Mouse (Mus musculus) midbrain, postnatal 0 days (tissue): Measurements from ENCODE around the gene Itgb1. TPM values are rescaled to one million over a fixed set of nuclear protein-coding genes. Genes with fewer than 3 reads are reported as not detected.
A peak's percentile ranks its signal among the peaks of the same experiment; 100 is the strongest.

ENCODE experiments used
- ATAC-seq: fragments of 200-750 bp; cut with Nextera tagmentation; 2 replicates; pipeline ENCODE4 v1.8.0; 2017; ENCODE audit warnings: moderate number of reproducible peaks, mild to moderate bottlenecking, moderate TSS enrichment, moderate library complexity; ENCODE audit not compliant: low FRiP score
- DNase-seq: peaks from one replicate; pipeline ENCODE4 v3.0.0-alpha.2; 2015; ENCODE audit warnings: low spot score
- H3K27ac ChIP-seq: fragments of 300-500 bp; sonication (generic); 2 replicates; pipeline ENCODE4 v1.5.1; 2014; ENCODE audit warnings: low read depth, mild to moderate bottlenecking, low read length, mixed read lengths
- H3K27me3 ChIP-seq: fragments of 300-500 bp; sonication (generic); 2 replicates; pipeline ENCODE4 v1.6.1; 2014; ENCODE audit warnings: low read length, control low read depth, mixed read lengths; ENCODE audit not compliant: insufficient read depth
- H3K36me3 ChIP-seq: fragments of 300-500 bp; sonication (generic); 2 replicates; pipeline ENCODE4 v1.6.1; 2014; ENCODE audit warnings: low read length, control low read depth, mixed read lengths; ENCODE audit not compliant: insufficient read depth
- H3K4me1 ChIP-seq: fragments of 300-500 bp; sonication (generic); 2 replicates; pipeline ENCODE4 v1.6.1; 2014; ENCODE audit warnings: mild to moderate bottlenecking, control low read depth, antibody characterized with exemption, low read length, mixed read lengths; ENCODE audit not compliant: insufficient read depth
- H3K4me2 ChIP-seq: fragments of 300-500 bp; sonication (generic); 2 replicates; pipeline ENCODE4 v1.6.1; 2014; ENCODE audit warnings: low read depth, mild to moderate bottlenecking, low read length, mixed read lengths; ENCODE audit not compliant: poor library complexity, severe bottlenecking
- H3K4me3 ChIP-seq: fragments of 300-500 bp; sonication (generic); 2 replicates; pipeline ENCODE4 v1.5.1; 2014; ENCODE audit warnings: low read depth, mild to moderate bottlenecking, low read length, moderate library complexity
- H3K9ac ChIP-seq: fragments of 300-500 bp; sonication (generic); replicated peaks from 2 replicates; pipeline ENCODE4 v1.6.1; 2014; ENCODE audit warnings: mild to moderate bottlenecking, low read length, moderate library complexity, mixed read lengths; ENCODE audit not compliant: poor library complexity, severe bottlenecking
- H3K9me3 ChIP-seq: fragments of 300-500 bp; sonication (generic); 2 replicates; pipeline ENCODE4 v1.6.1; 2016; ENCODE audit warnings: low read length, control low read depth
- CTCF ChIP-seq: IDR thresholded peaks from 2 replicates; pipeline ENCODE4 v1.5.1; 2016; ENCODE audit warnings: antibody characterized with exemption, mild to moderate bottlenecking
- WGBS: fragments of 180-500 bp; shearing (Covaris S2); extraction: QIAGEN DNeasy Blood & Tissue Kit; methylation state at CpG from one replicate; pipeline ENCODE4 v1.1.7; 2014; 5-methylcytosine and 5-hydroxymethylcytosine counted together
- polyA plus RNA-seq: library from polyadenylated mRNA; unstranded; fragments of >200 nt; fragmentation: Nextera tagmentation; extraction: Ambion mirVana; gene quantifications from 2 replicates; pipeline ENCODE4 v1.2.1, GENCODE M21; 2015
- total RNA-seq: library from RNA; depleted of rRNA; stranded (reverse); fragments of >200 nt; gene quantifications from 2 replicates; pipeline ENCODE4 v1.2.3, GENCODE M21; 2014; rRNA removed

Itgb1 gene
- 56.1 and 71.8 TPM in 2 replicates for total RNA-seq
- 57.6 and 59.7 TPM in 2 replicates for polyA plus RNA-seq

DNA sequence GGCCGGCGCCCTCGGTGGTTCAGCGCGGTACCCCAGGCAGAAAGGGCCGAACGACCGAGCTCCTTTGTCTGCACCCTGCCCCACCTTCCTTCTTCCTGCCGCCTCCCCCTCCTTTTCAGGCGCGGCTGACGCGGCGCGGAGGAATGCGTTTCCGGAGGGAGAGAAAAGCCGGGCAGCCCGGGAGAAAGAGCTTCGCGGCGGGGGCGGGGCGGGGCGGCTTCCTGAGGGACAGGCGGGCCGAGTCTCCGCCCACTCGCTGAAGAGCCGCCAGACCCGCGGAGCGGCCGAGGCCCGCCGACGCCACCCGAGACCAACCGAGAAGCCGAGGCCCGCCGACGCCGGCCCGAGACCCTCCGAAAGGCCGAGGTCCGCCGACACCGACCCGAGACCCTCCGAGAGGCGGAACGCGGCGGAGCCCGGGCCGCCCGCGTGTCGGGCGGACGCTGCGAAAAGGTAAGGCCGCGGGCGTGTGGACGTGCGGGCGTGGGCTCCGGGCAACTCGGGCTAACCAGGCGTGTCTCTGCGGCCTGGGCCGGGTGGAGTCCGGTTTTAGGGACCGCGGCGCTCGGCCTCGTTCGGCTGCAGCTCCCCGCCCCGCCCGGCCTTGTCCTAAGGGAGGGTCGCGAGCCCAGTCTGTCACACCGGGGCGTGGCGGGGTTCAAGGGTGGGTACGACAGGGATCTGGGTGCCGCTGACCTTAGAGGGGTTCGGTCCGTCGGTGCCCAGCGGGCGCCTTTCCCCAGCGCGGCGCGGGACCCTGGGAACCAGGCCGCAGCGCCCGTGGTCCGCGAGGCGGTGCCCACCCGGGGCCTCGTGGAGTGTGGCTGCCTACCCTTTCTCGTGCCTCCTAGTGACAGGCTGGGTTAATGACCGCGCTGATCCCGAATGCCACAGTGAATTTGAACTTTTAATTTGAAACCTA is at the start of gene Itgb1:
Gene Itgb1 (plus strand): TSS at position 148 of the 922 bp plus-strand sequence.
- Histone ChIP-seq H3K36me3 (no peaks in the 10 kb centered on the region), H3K9ac (peak within 1 kb of the TSS; percentile 91), H3K4me1 (peaks cover 5% of the 10 kb centered on the region), H3K9me3 (no peaks in the 10 kb centered on the region), H3K4me3 (peak within 1 kb of the TSS; percentile 80), H3K4me2 (peak within 1 kb of the TSS; percentile 63), H3K27me3 (no peaks in the 10 kb centered on the region), H3K27ac (peak within 1 kb of the TSS; percentile 99)
- DNase-seq = peak; percentile 94
- WGBS = under 1% methylated on average over 96 of the region's 113 CpGs
- TF ChIP-seq CTCF = peak; percentile 60
- peak; percentile 96 for ATAC-seq

DNA sequence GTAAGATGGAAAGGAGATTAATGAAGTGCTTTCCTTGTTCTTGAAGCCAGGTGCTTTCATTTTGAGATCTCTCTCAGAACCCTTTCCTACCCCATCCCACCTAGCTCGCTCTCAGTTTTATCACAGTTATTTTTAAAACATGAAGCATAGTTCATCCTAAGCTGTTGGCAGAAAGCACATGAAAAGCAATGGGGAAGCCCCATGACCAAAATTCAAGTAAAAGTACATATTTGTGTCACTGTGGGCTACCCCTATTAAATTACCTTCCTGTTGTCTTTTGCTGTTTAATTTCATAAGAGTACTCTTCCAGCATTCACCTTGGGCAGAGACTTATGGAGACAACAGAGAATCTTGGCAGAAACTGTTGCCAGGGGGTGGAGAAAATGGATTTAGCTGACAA is 42.4 kb upstream of the Itgb1 start:
- TF ChIP-seq CTCF = no peak
- Histone ChIP-seq H3K27ac (no peak overlapping the region), H3K36me3 (no peaks in the 10 kb centered on the region), H3K4me1 (no peaks in the 10 kb centered on the region), H3K9ac (no peak overlapping the region), H3K4me3 (no peak overlapping the region), H3K9me3 (no peaks in the 10 kb centered on the region), H3K4me2 (no peak overlapping the region), H3K27me3 (no peaks in the 10 kb centered on the region)
- ATAC-seq = no peak
- whole genome bisulfite sequencing = 97% methylated on average over 1 of the region's 1 CpGs
- DNase-seq = no peak

DNA sequence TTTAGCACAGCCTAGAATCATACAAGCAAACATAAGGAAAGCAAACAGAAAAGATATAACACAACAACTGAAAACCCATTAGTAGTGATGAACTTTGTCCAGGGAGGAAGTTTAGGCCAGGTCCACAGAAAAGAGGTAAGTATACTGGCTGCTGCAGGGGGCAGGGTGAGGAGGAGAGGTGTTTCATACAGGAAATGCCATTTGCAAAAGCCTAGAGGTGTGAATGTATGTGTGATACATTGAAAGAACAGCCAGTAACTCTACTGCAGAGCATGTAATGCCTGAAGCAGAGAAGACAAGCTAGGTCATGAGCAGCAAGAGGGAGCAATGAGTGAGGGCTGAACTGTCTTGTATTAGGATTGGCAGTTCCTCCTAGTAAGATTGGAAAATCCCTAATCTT is 40.0 kb upstream of the Itgb1 start:
- Histone ChIP-seq H3K4me1 (no peaks in the 10 kb centered on the region), H3K4me2 (no peak overlapping the region), H3K4me3 (no peak overlapping the region), H3K9ac (no peak overlapping the region), H3K27me3 (no peaks in the 10 kb centered on the region), H3K36me3 (no peaks in the 10 kb centered on the region), H3K27ac (no peak overlapping the region), H3K9me3 (no peaks in the 10 kb centered on the region)
- ATAC-seq (no peak), DNase-seq (no peak)
- TF ChIP-seq CTCF = no peak

DNA sequence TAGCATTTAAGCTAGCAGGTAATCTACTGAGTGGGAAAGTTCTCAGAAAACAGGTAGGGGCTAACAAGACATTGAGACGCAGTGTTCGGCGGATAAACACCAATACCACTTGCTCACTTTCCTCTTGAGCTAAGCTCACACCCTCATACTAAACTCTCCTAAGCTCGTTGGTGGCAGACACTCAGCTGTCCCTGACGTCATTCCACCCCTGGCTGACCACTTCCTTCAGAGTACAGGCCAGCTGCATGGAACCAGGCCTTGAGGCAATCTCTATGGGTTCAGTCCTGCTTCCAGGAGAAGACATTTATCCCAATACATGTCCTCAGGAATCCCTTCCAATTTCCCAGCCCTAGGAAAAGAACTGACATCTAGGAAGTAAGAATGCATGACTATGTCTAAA is 39.0 kb upstream of the Itgb1 start:
- no peak overlapping the region for H3K9ac ChIP-seq
- H3K4me2 ChIP-seq = no peak overlapping the region
- H3K27me3 ChIP-seq = no peaks in the 10 kb centered on the region
- no peak overlapping the region for H3K4me3 ChIP-seq
- H3K36me3 ChIP-seq = no peaks in the 10 kb centered on the region
- DNase-seq = no peak
- H3K4me1 ChIP-seq = no peaks in the 10 kb centered on the region
- no peaks in the 10 kb centered on the region for H3K9me3 ChIP-seq
- no peak for TF ChIP-seq CTCF
- no peak overlapping the region for H3K27ac ChIP-seq
- WGBS = 81% methylated on average over 5 of the region's 5 CpGs
- ATAC-seq = no peak

DNA sequence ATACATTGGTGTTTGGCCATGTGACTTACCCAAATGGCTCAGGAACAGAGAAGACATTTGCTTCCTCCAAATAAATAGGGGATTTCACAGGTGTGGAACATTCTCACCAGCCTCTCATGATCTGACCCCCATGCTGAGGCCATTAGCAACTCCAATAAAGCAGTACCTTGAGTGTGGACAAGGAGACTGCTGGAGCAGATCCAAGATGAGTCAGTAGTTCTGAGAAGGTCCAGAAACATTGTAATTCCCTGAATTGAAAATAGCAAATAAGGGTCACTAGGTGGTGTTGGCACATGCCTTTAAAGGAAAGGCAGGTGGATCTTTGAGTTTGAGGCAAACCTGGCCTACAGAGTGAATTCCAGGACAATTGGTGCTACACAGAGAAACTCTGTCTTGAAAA is 37.4 kb upstream of the Itgb1 start:
- Histone ChIP-seq H3K9ac (no peak overlapping the region), H3K4me1 (no peaks in the 10 kb centered on the region), H3K36me3 (no peaks in the 10 kb centered on the region), H3K27me3 (no peaks in the 10 kb centered on the region), H3K9me3 (no peaks in the 10 kb centered on the region), H3K27ac (no peak overlapping the region), H3K4me2 (no peak overlapping the region), H3K4me3 (no peak overlapping the region)
- TF ChIP-seq CTCF = no peak
- ATAC-seq (no peak), DNase-seq (no peak)

DNA sequence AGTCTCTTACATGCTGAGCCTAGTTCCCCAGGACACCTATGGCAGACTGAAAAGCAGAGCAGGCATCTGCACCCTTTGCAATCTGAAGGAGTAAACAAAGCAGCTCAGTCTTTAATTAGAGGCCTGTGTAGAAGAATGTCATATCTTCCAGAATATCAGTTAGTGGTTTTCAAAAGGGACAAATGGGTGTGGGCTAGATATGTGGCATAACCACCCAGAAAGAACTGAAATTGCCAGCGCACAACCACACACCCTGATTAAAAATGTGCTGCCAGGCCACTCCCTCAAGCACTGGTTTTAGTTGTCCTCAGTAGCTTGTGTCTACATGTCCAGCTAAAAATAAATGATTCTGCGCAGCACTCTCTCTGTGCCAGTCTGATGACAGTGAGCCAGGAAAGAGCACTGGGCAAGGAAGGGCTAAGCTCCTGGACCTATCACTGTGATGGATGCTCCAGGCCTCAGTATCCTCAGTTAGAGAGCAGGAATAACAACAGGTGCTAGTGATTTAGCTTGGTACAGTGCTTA is 35.1 kb upstream of the Itgb1 start:
- DNase-seq (no peak), ATAC-seq (no peak)
- no peaks in the 10 kb centered on the region for H3K9me3 ChIP-seq
- no peak overlapping the region for H3K27ac ChIP-seq
- no peaks in the 10 kb centered on the region for H3K27me3 ChIP-seq
- no peak overlapping the region for H3K4me3 ChIP-seq
- 94% methylated on average over 2 of the region's 2 CpGs for WGBS
- no peak overlapping the region for H3K4me2 ChIP-seq
- no peaks in the 10 kb centered on the region for H3K4me1 ChIP-seq
- TF ChIP-seq CTCF = no peak
- no peaks in the 10 kb centered on the region for H3K36me3 ChIP-seq
- H3K9ac ChIP-seq = no peak overlapping the region
